Mouse (Mus musculus) erythroblast, embryonic 14.5 days (primary cell): Measurements from ENCODE around the gene Ccr7.

Source experiments
- GATA1 ChIP-seq: IDR thresholded peaks from 2 replicates; pipeline ENCODE4 v1.6.1; 2012; ENCODE audit warnings: low read length, inconsistent platforms, mixed read lengths
- TAL1 ChIP-seq: IDR thresholded peaks from 3 replicates; pipeline ENCODE4 v1.6.1; 2012; ENCODE audit warnings: low read length, inconsistent platforms, mixed read lengths

DNA sequence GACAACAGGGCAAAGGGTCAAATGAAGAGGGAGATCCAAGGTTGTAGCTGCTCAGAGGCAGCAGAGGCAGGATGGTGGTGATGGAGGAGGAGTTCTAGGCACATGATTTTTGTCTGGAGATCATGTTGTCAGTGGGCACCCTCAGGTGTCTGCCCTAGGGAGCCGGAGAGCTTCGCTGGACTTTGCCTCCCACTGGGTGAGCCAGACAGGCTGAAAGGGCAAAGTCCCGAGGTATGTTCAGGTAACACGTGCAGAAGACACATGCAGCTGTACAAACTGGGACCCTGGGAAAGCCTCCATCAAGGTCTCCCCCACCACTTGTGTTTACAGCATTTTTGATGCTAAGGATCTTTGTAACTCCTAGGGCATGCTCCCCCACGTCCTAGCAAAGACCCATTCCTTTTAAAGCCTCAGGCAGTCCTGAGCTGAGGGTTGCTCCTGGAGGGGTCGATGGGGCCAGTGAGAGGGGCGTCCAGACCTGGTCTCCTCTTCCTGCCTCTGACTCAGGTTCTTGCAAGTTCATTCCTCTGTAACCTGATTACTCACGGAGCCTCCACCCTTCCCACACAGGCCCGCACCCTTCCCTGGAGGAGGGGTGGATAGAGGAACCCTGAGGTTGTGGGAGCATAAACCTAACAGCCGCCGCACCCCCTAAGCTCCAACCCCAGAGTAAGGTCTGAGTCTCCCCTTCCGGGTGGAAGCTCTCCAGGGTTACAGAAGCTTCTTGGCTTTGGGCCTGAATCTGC, 48.7 kb downstream of the Ccr7 start:
- TF ChIP-seq GATA1, result no peak
- TF ChIP-seq TAL1, result no peak
